Mouse (Mus musculus) heart, embryonic 14.5 days (tissue): ENCODE data around the gene Tpm1. TPM values are rescaled to one million over a fixed set of nuclear protein-coding genes. Genes with fewer than 3 reads are reported as not detected.
A peak's percentile ranks its signal among the peaks of the same experiment; 100 is the strongest.

Source experiments
- ATAC-seq: fragments of 200-750 bp; cut with Nextera tagmentation; 2 replicates; pipeline ENCODE4 v1.8.0; 2017; ENCODE audit warnings: low read depth, moderate TSS enrichment; ENCODE audit not compliant: insufficient number of reproducible peaks, insufficient read depth, low FRiP score
- H3K27ac ChIP-seq, 2 experiments: fragments of 200-500 bp in 1 of 2; fragments of 300-500 bp in 1 of 2; sonication (generic) in 1 of 2; replicated peaks in 1 of 2; 2 replicates each; pipeline ENCODE4 v1.5.1; 2012 to 2014; ENCODE audit warnings: low read depth in 2 of 2, low read length in 2 of 2, control low read depth in 1 of 2, mild to moderate bottlenecking in 1 of 2, mixed read lengths in 1 of 2; ENCODE audit not compliant: control insufficient read depth in 1 of 2, insufficient read depth in 1 of 2
- H3K27me3 ChIP-seq: fragments of 300-500 bp; sonication (generic); 2 replicates; pipeline ENCODE4 v1.6.1; 2014; ENCODE audit warnings: mild to moderate bottlenecking, low read length, control low read depth; ENCODE audit not compliant: control insufficient read depth, insufficient read depth
- H3K36me3 ChIP-seq: fragments of 300-500 bp; sonication (generic); 2 replicates; pipeline ENCODE4 v1.6.1; 2014; ENCODE audit warnings: mild to moderate bottlenecking, control low read depth, low read length, mixed read lengths; ENCODE audit not compliant: control insufficient read depth, insufficient read depth
- H3K4me1 ChIP-seq, 2 experiments: fragments of 200-500 bp in 1 of 2; fragments of 300-500 bp in 1 of 2; sonication (generic) in 1 of 2; 2 replicates each; pipeline ENCODE4 v1.6.1; 2012 to 2014; ENCODE audit warnings: low read length in 2 of 2, control low read depth in 1 of 2, mixed read lengths in 1 of 2; ENCODE audit not compliant: control insufficient read depth in 2 of 2, insufficient read depth in 2 of 2
- H3K4me2 ChIP-seq: fragments of 300-500 bp; sonication (generic); 2 replicates; pipeline ENCODE4 v1.6.1; 2014; ENCODE audit warnings: mild to moderate bottlenecking, low read length
- H3K4me3 ChIP-seq, 2 experiments: fragments of 200-500 bp in 1 of 2; fragments of 300-500 bp in 1 of 2; sonication (generic) in 1 of 2; 2 replicates each; pipeline ENCODE4 v1.5.1; 2012 to 2014; ENCODE audit warnings: low read length in 2 of 2, mild to moderate bottlenecking in 2 of 2, control low read depth in 1 of 2, low read depth in 1 of 2, moderate library complexity in 1 of 2; ENCODE audit not compliant: control insufficient read depth in 1 of 2, insufficient read depth in 1 of 2
- H3K9ac ChIP-seq: fragments of 300-500 bp; sonication (generic); 2 replicates; pipeline ENCODE4 v1.6.1; 2014; ENCODE audit warnings: mild to moderate bottlenecking, low read length
- H3K9me3 ChIP-seq: fragments of 300-500 bp; sonication (generic); 2 replicates; pipeline ENCODE4 v1.6.1; 2016; ENCODE audit warnings: low read length, control low read depth; ENCODE audit not compliant: control insufficient read depth
- WGBS: fragments of 180-500 bp; shearing (Covaris S2); extraction: QIAGEN DNeasy Blood & Tissue Kit; methylation state at CpG from one replicate; pipeline ENCODE4 v1.1.7; 2014; 5-methylcytosine and 5-hydroxymethylcytosine counted together
- polyA plus RNA-seq: library from polyadenylated mRNA; unstranded; fragments of >200 nt; fragmentation: Nextera tagmentation; extraction: Ambion mirVana; gene quantifications from 2 replicates; pipeline ENCODE4 v1.2.1, GENCODE M21; 2014

The Tpm1 gene
- polyA plus RNA-seq, 1 experiment from 2014 or later, result 5,210 TPM

- Histone ChIP-seq H3K36me3 (no peaks in the 10 kb centered on the region), H3K27me3 (no peaks in the 10 kb centered on the region), H3K9ac (no peak overlapping the region), H3K4me1 (peaks cover under 1 to 2% of the 10 kb centered on the region in 2 experiments; a peak in 2 of 4 replicates), H3K4me3 (no peak overlapping the region), H3K9me3 (no peaks in the 10 kb centered on the region), H3K27ac (no peak overlapping the region), H3K4me2 (no peak overlapping the region)
- 69% methylated on average over 4 of the region's 4 CpGs for WGBS
- no peak for ATAC-seq
Measured at GRCm38 (mm10) chr9:67006376-67006775, 42.8 kb downstream of the Tpm1 start.

- Histone ChIP-seq H3K27me3 (no peaks in the 10 kb centered on the region), H3K9me3 (no peaks in the 10 kb centered on the region), H3K4me1 (peaks cover 3 to 4% of the 10 kb centered on the region in 2 experiments; a peak in 3 of 4 replicates), H3K4me2 (no peak overlapping the region), H3K36me3 (no peaks in the 10 kb centered on the region), H3K4me3 (no peak overlapping the region), H3K27ac (no peak overlapping the region), H3K9ac (no peak overlapping the region)
- 84% methylated on average over 11 of the region's 11 CpGs for WGBS
- ATAC-seq, result no peak
Measured at GRCm38 (mm10) chr9:67005161-67005742, 44.0 kb downstream of the Tpm1 start.

GRCm38 (mm10) chr9:67003656-67004055 is 45.5 kb downstream of the Tpm1 start:
- 51% methylated on average over 4 of the region's 4 CpGs for WGBS
- Histone ChIP-seq H3K4me1 (peaks cover 3 to 4% of the 10 kb centered on the region in 2 experiments; a peak in 3 of 4 replicates), H3K36me3 (no peaks in the 10 kb centered on the region), H3K9ac (no peak overlapping the region), H3K4me2 (no peak overlapping the region), H3K9me3 (no peaks in the 10 kb centered on the region), H3K4me3 (no peak overlapping the region), H3K27ac (no peak overlapping the region), H3K27me3 (no peaks in the 10 kb centered on the region)
- ATAC-seq, result no peak

DNA sequence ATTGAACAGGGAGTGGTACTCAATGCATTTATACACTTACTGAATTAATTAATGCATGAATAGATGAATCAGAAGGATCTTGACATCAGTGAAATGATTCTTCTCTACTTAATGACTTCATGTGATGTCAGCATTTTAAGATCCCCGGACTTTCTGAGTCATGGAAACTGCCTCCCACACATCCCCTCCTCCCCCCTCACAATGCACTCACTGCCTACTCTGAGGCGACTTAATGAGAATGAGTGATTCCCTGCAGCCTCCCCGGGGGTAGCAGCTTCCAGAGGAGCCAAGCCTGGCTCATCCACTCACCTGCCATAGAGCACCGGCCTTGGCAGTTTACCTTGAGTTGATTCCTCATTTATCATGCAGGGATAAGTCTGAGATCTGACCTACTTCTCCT is 46.0 kb downstream of the Tpm1 start:
- no peaks in the 10 kb centered on the region for H3K36me3 ChIP-seq
- H3K4me2 ChIP-seq, result no peak overlapping the region
- H3K27me3 ChIP-seq, result no peaks in the 10 kb centered on the region
- no peak overlapping the region for H3K4me3 ChIP-seq
- H3K9ac ChIP-seq, result no peak overlapping the region
- ATAC-seq, result no peak
- WGBS, result 50% methylated on average over 4 of the region's 4 CpGs
- no peak overlapping the region for H3K27ac ChIP-seq
- H3K9me3 ChIP-seq, result no peaks in the 10 kb centered on the region
- peaks cover 3 to 4% of the 10 kb centered on the region in 2 experiments; a peak in 3 of 4 replicates for H3K4me1 ChIP-seq

GRCm38 (mm10) chr9:67001506-67001905 is 47.7 kb downstream of the Tpm1 start:
- H3K9ac ChIP-seq, result no peak overlapping the region
- peaks cover 3 to 4% of the 10 kb centered on the region in 2 experiments; a peak in 3 of 4 replicates for H3K4me1 ChIP-seq
- ATAC-seq, result no peak
- 74% methylated on average over 4 of the region's 4 CpGs for WGBS
- no peak overlapping the region for H3K4me2 ChIP-seq
- peak overlapping the region in 1 of 2 experiments; percentile 11; a peak in 2 of 4 replicates for H3K27ac ChIP-seq
- no peaks in the 10 kb centered on the region for H3K27me3 ChIP-seq
- no peaks in the 10 kb centered on the region for H3K36me3 ChIP-seq
- no peak overlapping the region for H3K4me3 ChIP-seq
- H3K9me3 ChIP-seq, result no peaks in the 10 kb centered on the region

DNA sequence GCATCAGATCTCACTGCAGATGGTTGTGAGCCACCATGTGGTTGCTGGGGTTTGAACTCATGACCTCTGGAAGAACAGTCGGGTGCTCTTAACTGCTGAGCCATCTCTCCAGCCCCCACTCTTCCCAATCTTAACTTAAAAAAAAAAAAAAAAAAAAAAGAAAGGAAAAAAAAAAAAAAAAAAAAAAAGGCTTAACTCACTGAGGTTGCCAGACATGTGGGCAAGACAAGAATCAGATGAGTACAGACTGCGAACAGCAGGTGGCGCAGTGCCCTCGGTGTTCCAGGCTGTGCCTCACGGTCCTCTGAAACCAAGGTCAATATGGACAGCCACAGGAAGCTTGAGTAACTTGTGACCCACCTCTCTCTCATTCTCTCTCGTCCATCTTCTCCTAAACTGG is 48.2 kb downstream of the Tpm1 start:
- Histone ChIP-seq H3K9ac (no peak overlapping the region), H3K27me3 (no peaks in the 10 kb centered on the region), H3K4me2 (no peak overlapping the region), H3K4me3 (no peak overlapping the region), H3K36me3 (no peaks in the 10 kb centered on the region), H3K27ac (no peak overlapping the region; a peak in 1 of 4 replicates), H3K9me3 (no peaks in the 10 kb centered on the region), H3K4me1 (peaks cover 3 to 4% of the 10 kb centered on the region in 2 experiments; a peak in 3 of 4 replicates)
- WGBS, result 4% methylated on average over 6 of the region's 6 CpGs
- no peak for ATAC-seq

- no peaks in the 10 kb centered on the region for H3K9me3 ChIP-seq
- 86% methylated on average over 8 of the region's 8 CpGs for WGBS
- no peak overlapping the region for H3K27ac ChIP-seq
Measured at GRCm38 (mm10) chr9:66999698-67000097, 49.5 kb downstream of the Tpm1 start.

More at GRCm38 (mm10) chr9:66999698-67000097, 49.5 kb downstream of the Tpm1 start:
- Histone ChIP-seq H3K36me3 (no peaks in the 10 kb centered on the region), H3K4me1 (peaks cover 3 to 4% of the 10 kb centered on the region in 2 experiments; a peak in 3 of 4 replicates), H3K9ac (no peak overlapping the region), H3K27me3 (no peaks in the 10 kb centered on the region), H3K4me2 (no peak overlapping the region), H3K4me3 (no peak overlapping the region)
- no peak for ATAC-seq
